Mouse (Mus musculus) CH12.LX (cell line): Measurements from ENCODE around the gene Adam22. TPM values are rescaled to one million over a fixed set of nuclear protein-coding genes. Genes with fewer than 3 reads are reported as not detected.

Experiments
- DNase-seq: peaks from one replicate; pipeline ENCODE4 v3.0.0-alpha.2; 2013; ENCODE audit errors: extremely low read depth
- H3K27ac ChIP-seq: 2 replicates; pipeline ENCODE4 v1.5.1; 2012; ENCODE audit warnings: low read depth, mild to moderate bottlenecking, control low read depth, moderate library complexity; ENCODE audit not compliant: insufficient read depth
- H3K27me3 ChIP-seq: replicated peaks from 2 replicates; pipeline ENCODE3; 2012; ENCODE audit warnings: inconsistent platforms
- H3K36me3 ChIP-seq, 2 experiments: replicated peaks in 1 of 2; 2 replicates each; pipeline versions ENCODE3 to v1.6.1; 2012; ENCODE audit warnings: inconsistent platforms in 1 of 2, low read length in 1 of 2, mild to moderate bottlenecking in 1 of 2, mixed read lengths in 1 of 2, moderate library complexity in 1 of 2; ENCODE audit not compliant: control insufficient read depth in 1 of 2, insufficient read depth in 1 of 2
- H3K4me1 ChIP-seq, 2 experiments: 2 replicates each; pipeline ENCODE4 v1.6.1; 2012; ENCODE audit warnings: inconsistent platforms in 1 of 2, moderate library complexity in 1 of 2; ENCODE audit not compliant: insufficient read depth in 2 of 2, control insufficient read depth in 1 of 2
- H3K4me2 ChIP-seq: 2 replicates; pipeline ENCODE4 v1.6.1; 2012; ENCODE audit warnings: low read depth, mild to moderate bottlenecking, control low read depth; ENCODE audit not compliant: poor library complexity, insufficient read depth, severe bottlenecking
- H3K4me3 ChIP-seq, 3 experiments: fragments of 150-350 bp in 1 of 3; sonication (generic) in 1 of 3; replicated peaks in 1 of 3; 2 replicates each; pipeline versions ENCODE3 to v1.5.1; 2011 to 2012; ENCODE audit warnings: low read depth in 2 of 3, low read length in 2 of 3, mild to moderate bottlenecking in 2 of 3, moderate library complexity in 2 of 3, control low read depth in 1 of 3, improper control_type of control experiment in 1 of 3, inconsistent platforms in 1 of 3, mixed read lengths in 1 of 3; ENCODE audit not compliant: poor library complexity in 1 of 3
- H3K79me2 ChIP-seq: replicated peaks from 2 replicates; pipeline ENCODE4 v1.6.1; 2012; ENCODE audit warnings: mild to moderate bottlenecking, moderate library complexity; ENCODE audit not compliant: control insufficient read depth, poor library complexity, insufficient read depth, severe bottlenecking; ENCODE audit errors: extremely low read depth
- H3K9ac ChIP-seq: 2 replicates; pipeline ENCODE4 v1.6.1; 2012; ENCODE audit warnings: low read depth, mild to moderate bottlenecking, control low read depth, moderate library complexity; ENCODE audit not compliant: insufficient read depth
- H3K9me3 ChIP-seq: replicated peaks from 2 replicates; pipeline ENCODE3; 2012; ENCODE audit warnings: low read length, inconsistent platforms, mixed read lengths
- BHLHE40 ChIP-seq: IDR thresholded peaks from 2 replicates; pipeline ENCODE4 v1.6.1; 2011; ENCODE audit warnings: mild to moderate bottlenecking, low read depth, low read length, improper control_type of control experiment
- CHD2 ChIP-seq: IDR thresholded peaks from 2 replicates; pipeline ENCODE4 v1.6.1; 2011; ENCODE audit warnings: low read length, improper control_type of control experiment
- ELF1 ChIP-seq: IDR thresholded peaks from 2 replicates; pipeline ENCODE4 v1.6.1; 2014; ENCODE audit warnings: low read depth, mild to moderate bottlenecking, inconsistent platforms, low read length, improper control_type of control experiment
- EP300 ChIP-seq: IDR thresholded peaks from 2 replicates; pipeline ENCODE4 v1.6.1; 2011; ENCODE audit warnings: low read length, improper control_type of control experiment
- ETS1 ChIP-seq: conservative IDR thresholded peaks from 2 replicates; pipeline ENCODE4 v1.6.1; 2012; ENCODE audit warnings: low read depth, mild to moderate bottlenecking, inconsistent platforms, low read length, improper control_type of control experiment, moderate library complexity
- IRF4 ChIP-seq: IDR thresholded peaks from 2 replicates; pipeline ENCODE4 v1.6.1; 2014; ENCODE audit warnings: low read depth, mild to moderate bottlenecking, inconsistent platforms, low read length, improper control_type of control experiment
- JUN ChIP-seq: IDR thresholded peaks from 2 replicates; pipeline ENCODE4 v1.6.1; 2011; ENCODE audit warnings: low read depth, mild to moderate bottlenecking, low read length, improper control_type of control experiment, moderate library complexity; ENCODE audit not compliant: insufficient read depth
- JUND ChIP-seq: conservative IDR thresholded peaks from 2 replicates; pipeline ENCODE4 v1.6.1; 2011; ENCODE audit warnings: low read depth, low read length, improper control_type of control experiment
- MAFK ChIP-seq: IDR thresholded peaks from 2 replicates; pipeline ENCODE4 v1.6.1; 2011; ENCODE audit warnings: low read length, improper control_type of control experiment; ENCODE audit not compliant: insufficient replicate concordance
- MAZ ChIP-seq: IDR thresholded peaks from 2 replicates; pipeline ENCODE4 v1.6.1; 2012; ENCODE audit warnings: low read depth, mild to moderate bottlenecking, inconsistent platforms, low read length, improper control_type of control experiment, moderate library complexity
- MXI1 ChIP-seq: IDR thresholded peaks from 2 replicates; pipeline ENCODE4 v1.6.1; 2011; ENCODE audit warnings: mild to moderate bottlenecking, low read depth, low read length, improper control_type of control experiment
- NELFE ChIP-seq: IDR thresholded peaks from 2 replicates; pipeline ENCODE4 v1.6.1; 2011; ENCODE audit warnings: low read depth, low read length, improper control_type of control experiment
- NRF1 ChIP-seq: IDR thresholded peaks from 2 replicates; pipeline ENCODE4 v1.6.1; 2014; ENCODE audit warnings: low read depth, mild to moderate bottlenecking, inconsistent platforms, low read length, improper control_type of control experiment, moderate library complexity
- PAX5 ChIP-seq: IDR thresholded peaks from 2 replicates; pipeline ENCODE4 v1.6.1; 2012; ENCODE audit warnings: low read length, inconsistent platforms, mixed read lengths
- POLR2A ChIP-seq: IDR thresholded peaks from 2 replicates; pipeline ENCODE4 v1.6.1; 2011; ENCODE audit warnings: low read depth, mild to moderate bottlenecking, improper control_type of control experiment, low read length
- RAD21 ChIP-seq: IDR thresholded peaks from 2 replicates; pipeline ENCODE4 v1.6.1; 2011; ENCODE audit warnings: low read depth, mild to moderate bottlenecking, low read length, improper control_type of control experiment, moderate library complexity
- RCOR1 ChIP-seq: conservative IDR thresholded peaks from 2 replicates; pipeline ENCODE4 v1.6.1; 2012; ENCODE audit warnings: low read depth, mild to moderate bottlenecking, inconsistent platforms, low read length, improper control_type of control experiment
- SIN3A ChIP-seq: IDR thresholded peaks from 2 replicates; pipeline ENCODE4 v1.6.1; 2012; ENCODE audit warnings: low read length, improper control_type of control experiment, inconsistent platforms
- SMC3 ChIP-seq: IDR thresholded peaks from 2 replicates; pipeline ENCODE4 v1.6.1; 2011; ENCODE audit warnings: low read depth, low read length, improper control_type of control experiment
- TBP ChIP-seq: conservative IDR thresholded peaks from 2 replicates; pipeline ENCODE4 v1.6.1; 2011; ENCODE audit warnings: low read depth, low read length, improper control_type of control experiment
- USF1 ChIP-seq: IDR thresholded peaks from 2 replicates; pipeline ENCODE4 v1.6.1; 2014; ENCODE audit warnings: low read depth, mild to moderate bottlenecking, inconsistent platforms, low read length, improper control_type of control experiment
- USF2 ChIP-seq: conservative IDR thresholded peaks from 2 replicates; pipeline ENCODE4 v1.6.1; 2011; ENCODE audit warnings: low read depth, low read length, improper control_type of control experiment
- ZC3H11A ChIP-seq: IDR thresholded peaks from 2 replicates; pipeline ENCODE4 v1.6.1; 2012; ENCODE audit warnings: low read depth, mild to moderate bottlenecking, inconsistent platforms, low read length, improper control_type of control experiment
- ZKSCAN1 ChIP-seq: IDR thresholded peaks from 2 replicates; pipeline ENCODE4 v1.6.1; 2012; ENCODE audit warnings: low read depth, inconsistent platforms, low read length, improper control_type of control experiment, borderline replicate concordance
- ZMIZ1 ChIP-seq: IDR thresholded peaks from 2 replicates; pipeline ENCODE4 v1.6.1; 2012; ENCODE audit warnings: low read depth, mild to moderate bottlenecking, inconsistent platforms, low read length, improper control_type of control experiment
- ZNF384 ChIP-seq: IDR thresholded peaks from 2 replicates; pipeline ENCODE4 v1.6.1; 2012; ENCODE audit warnings: low read depth, low read length, improper control_type of control experiment, inconsistent platforms
- dilution Hi-C: fragments of 300-500 bp; cut with MboI; formaldehyde crosslinking; loops from 2 replicates; pipeline ENCODE4 v1.14.3; 2020; ENCODE audit warnings: low sequenced_read_pairs; ENCODE audit not compliant: extremely low pct_unique_long_range_greater_than_20kb, extremely low pct_ligation_motif_present
- in situ Hi-C: fragments of 300-500 bp; cut with MboI; formaldehyde crosslinking; loops from 3 replicates; pipeline ENCODE4 v1.14.3; 2019; ENCODE audit warnings: low sequenced_read_pairs, low pct_ligation_motif_present, low pct_unique_long_range_greater_than_20kb, mixed read lengths
- polyA plus RNA-seq: library from polyadenylated mRNA; unstranded; fragments of >175 nt; gene quantifications from 2 replicates; pipeline ENCODE4 v1.2.1, GENCODE M21; 2012; ENCODE audit warnings: low read depth; ENCODE audit not compliant: insufficient read length
- total RNA-seq, 2 experiments: library from RNA; depleted of rRNA; stranded (reverse); fragments of 300-350 nt in 1 of 2; fragments of >200 nt in 1 of 2; gene quantifications; 2 replicates each; pipeline ENCODE4 v1.2.3; 2012 to 2014

The Adam22 gene
- total and polyA plus RNA-seq, 3 experiments = 0.07 to 0.55 (median 0.14) TPM

DNA sequence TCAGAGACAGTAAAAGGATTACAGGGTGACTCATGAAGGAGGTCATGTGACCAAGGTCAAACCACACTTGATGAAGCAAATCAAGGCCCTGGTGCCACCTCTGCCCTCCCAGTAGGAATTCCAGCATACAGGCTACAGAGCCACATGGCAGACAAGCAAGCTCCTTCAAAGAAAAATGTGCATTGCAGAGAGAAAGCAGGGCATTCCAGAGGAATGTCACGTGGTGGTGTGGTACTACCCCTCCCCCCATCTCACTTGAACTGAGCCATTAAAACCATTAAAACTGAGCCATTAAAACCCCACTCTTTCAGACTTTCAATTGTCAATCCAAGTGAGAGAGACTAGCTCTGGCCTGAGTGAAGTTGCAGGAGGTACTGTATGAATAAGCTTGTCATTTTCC, 74.7 kb downstream of the Adam22 start:
- no peaks in the 10 kb centered on the region for H3K27me3 ChIP-seq
- no peak for DNase-seq
- no peak overlapping the region for H3K4me2 ChIP-seq
- no peak overlapping the region for H3K9ac ChIP-seq
- no peak overlapping the region for H3K4me3 ChIP-seq
- peaks cover 0 to 3% of the 10 kb centered on the region in 2 experiments; a peak in 1 of 4 replicates for H3K4me1 ChIP-seq
- no peaks in the 10 kb centered on the region for H3K79me2 ChIP-seq
- peaks cover 3% of the 10 kb centered on the region for H3K9me3 ChIP-seq
- TF ChIP-seq MAZ = no peak
- TF ChIP-seq ZC3H11A = no peak
- no peak for TF ChIP-seq NRF1
- TF ChIP-seq ZKSCAN1 = no peak
- TF ChIP-seq BHLHE40 = 0 out of 2 replicates have a peak, but pooled peaks have one; percentile 6
- TF ChIP-seq JUND = no peak
- TF ChIP-seq POLR2A = no peak
- no peak for TF ChIP-seq SMC3
- TF ChIP-seq MXI1 = no peak
- TF ChIP-seq SIN3A = no peak
- no peak for TF ChIP-seq RCOR1
- no peak for TF ChIP-seq IRF4
- TF ChIP-seq NELFE = no peak
- no peak for TF ChIP-seq MAFK
- no peak for TF ChIP-seq ZNF384
- TF ChIP-seq CHD2 = no peak
- no peak for TF ChIP-seq ZMIZ1
- TF ChIP-seq USF2 = peak; percentile 19; the same call in 1 of the 2 replicates
- TF ChIP-seq JUN = no peak
- TF ChIP-seq EP300 = no peak
- TF ChIP-seq ETS1 = no peak
- no peak for TF ChIP-seq ELF1
- TF ChIP-seq TBP = no peak
- TF ChIP-seq RAD21 = no peak
- TF ChIP-seq USF1 = peak; percentile 25
- no peak for TF ChIP-seq PAX5
- in situ Hi-C loops = no loop called here
- no peaks in the 10 kb centered on the region for H3K36me3 ChIP-seq
- dilution Hi-C loops = no loop called here
- H3K27ac ChIP-seq = no peak overlapping the region
